Mouse (Mus musculus) liver, embryonic 12.5 days (tissue): Measurements from ENCODE around the gene Olfr1224-ps1. TPM values are rescaled to one million over a fixed set of nuclear protein-coding genes. Genes with fewer than 3 reads are reported as not detected.

ENCODE experiments used
- polyA plus RNA-seq: library from polyadenylated mRNA; unstranded; fragments of >200 nt; fragmentation: Nextera tagmentation; extraction: Ambion mirVana; gene quantifications from 2 replicates; pipeline ENCODE4 v1.2.1, GENCODE M21; 2016

The Olfr1224-ps1 gene
- polyA plus RNA-seq, 1 experiment from 2014 or later: not detected

Other genes with a start within 250 kb of the Olfr1224-ps1 start
- gene Olfr1209, start 248.9 kb downstream of the Olfr1224-ps1 start, polyA plus RNA-seq: not detected in 2 replicates
- gene Olfr1211, start 226.0 kb downstream of the Olfr1224-ps1 start, polyA plus RNA-seq: not detected in 2 replicates
- gene Olfr1212, start 210.1 kb downstream of the Olfr1224-ps1 start, polyA plus RNA-seq: not detected in 2 replicates
- gene Gm13762, start 183.8 kb downstream of the Olfr1224-ps1 start, polyA plus RNA-seq: not detected in 2 replicates
- gene Olfr1214, start 171.4 kb downstream of the Olfr1224-ps1 start, polyA plus RNA-seq: not detected in 2 replicates
- gene Olfr1215, start 157.1 kb downstream of the Olfr1224-ps1 start, polyA plus RNA-seq: not detected in 2 replicates
- gene Olfr1216, start 145.8 kb downstream of the Olfr1224-ps1 start, polyA plus RNA-seq: not detected in 2 replicates
- gene Olfr1217, start 132.0 kb downstream of the Olfr1224-ps1 start, polyA plus RNA-seq: not detected in 2 replicates
- not detected in 2 replicates for gene Olfr1218, start 102.9 kb downstream of the Olfr1224-ps1 start, polyA plus RNA-seq
- gene Olfr1219, start 80.6 kb downstream of the Olfr1224-ps1 start, polyA plus RNA-seq: not detected in 2 replicates
- gene Olfr1220, start 57.3 kb downstream of the Olfr1224-ps1 start, polyA plus RNA-seq: not detected in 2 replicates
- gene Olfr1221, start 46.8 kb downstream of the Olfr1224-ps1 start, polyA plus RNA-seq: not detected in 2 replicates
- not detected in 2 replicates for gene Olfr1222, start 31.0 kb downstream of the Olfr1224-ps1 start, polyA plus RNA-seq
- gene Olfr1223, start 12.5 kb downstream of the Olfr1224-ps1 start, polyA plus RNA-seq: not detected in 2 replicates
- not detected in 2 replicates for gene Olfr1225, start 10.6 kb upstream of the Olfr1224-ps1 start, polyA plus RNA-seq
- not detected in 2 replicates for gene Olfr1226, start 36.0 kb upstream of the Olfr1224-ps1 start, polyA plus RNA-seq
- not detected in 2 replicates for gene Olfr1228, start 90.0 kb upstream of the Olfr1224-ps1 start, polyA plus RNA-seq
- not detected in 2 replicates for gene Olfr1229, start 123.9 kb upstream of the Olfr1224-ps1 start, polyA plus RNA-seq
- gene Olfr1230, start 133.2 kb upstream of the Olfr1224-ps1 start, polyA plus RNA-seq: not detected in 2 replicates
- gene Olfr1231, start 143.0 kb upstream of the Olfr1224-ps1 start, polyA plus RNA-seq: not detected in 2 replicates
- gene Olfr1232, start 165.6 kb upstream of the Olfr1224-ps1 start, polyA plus RNA-seq: not detected in 2 replicates
- not detected in 2 replicates for gene Olfr1233, start 178.3 kb upstream of the Olfr1224-ps1 start, polyA plus RNA-seq
- gene Olfr1234, start 200.8 kb upstream of the Olfr1224-ps1 start, polyA plus RNA-seq: not detected in 2 replicates
- not detected in 2 replicates for gene Olfr1238, start 245.6 kb upstream of the Olfr1224-ps1 start, polyA plus RNA-seq